ENCODE assay signal across 9 mouse cellular contexts in the genomic region with DNA sequence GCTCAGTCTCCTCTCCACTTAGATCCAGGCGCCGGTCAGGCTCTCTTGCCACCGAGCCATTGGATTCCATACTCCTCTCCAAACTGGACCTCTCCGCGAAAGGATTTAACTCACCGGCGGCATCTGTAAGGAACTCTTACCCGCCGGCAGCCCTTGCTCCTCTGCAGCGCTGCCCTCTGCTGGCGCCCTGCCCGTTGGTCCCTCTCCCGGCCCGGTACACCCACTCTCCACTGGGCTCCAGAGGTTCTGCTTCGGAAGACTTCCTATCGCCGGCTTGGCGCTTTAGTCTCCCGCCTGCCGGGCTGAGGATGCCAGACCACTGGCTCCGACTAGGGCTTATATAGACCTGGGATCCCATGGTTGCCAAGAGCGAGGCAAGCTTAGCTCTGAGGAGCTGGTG. TPM values are rescaled to one million over a fixed set of nuclear protein-coding genes. Genes with fewer than 3 reads are reported as not detected.
DNase-seq lines count a peak whose midpoint lies in the region; ATAC-seq and TF ChIP-seq lines count a peak whose summit lies in the region.
"Had no signal": no experiment of that assay in that cellular context is flagged by ENCODE, and none has a peak within 500 bp of the region (broad histone marks: within the 10 kb centered on the region; RNA-seq: fewer than 3 reads in every experiment).

No protein-coding gene starts in this region.

- no peaks in the 10 kb centered on the region for H3K36me3 ChIP-seq in liver, embryonic 11.5 days (ENCODE audit: control insufficient read depth, insufficient read depth, low read length)
- H3K36me3 ChIP-seq in heart, embryonic 12.5 days: no peaks in the 10 kb centered on the region
- H3K36me3 ChIP-seq in neural tube, embryonic 11.5 days (ENCODE audit: control insufficient read depth, insufficient read depth, low read length): no peaks in the 10 kb centered on the region

- H3K27me3 ChIP-seq in liver, embryonic 11.5 days (replicated peaks; ENCODE audit: control insufficient read depth, insufficient read depth, low read length): peaks cover 100% of the 10 kb centered on the region
- H3K27me3 ChIP-seq in heart, embryonic 12.5 days (replicated peaks): peaks cover 100% of the 10 kb centered on the region
- H3K27me3 ChIP-seq in neural tube, embryonic 11.5 days (ENCODE audit: control insufficient read depth, insufficient read depth, low read length): peaks cover 96% of the 10 kb centered on the region

- 1% methylated on average over 22 of the region's 22 CpGs for WGBS in liver, embryonic 11.5 days
- WGBS in heart, embryonic 12.5 days: 1% methylated on average over 22 of the region's 22 CpGs
- WGBS in neural tube, embryonic 11.5 days: under 1% methylated on average over 22 of the region's 22 CpGs

- no peak for ATAC-seq in liver, embryonic 11.5 days (replicated peaks; ENCODE audit: low FRiP score)
- no peak for ATAC-seq in heart, embryonic 12.5 days (ENCODE audit: insufficient number of reproducible peaks, low FRiP score)
- no peak for ATAC-seq in neural tube, embryonic 11.5 days (ENCODE audit: insufficient read depth, low FRiP score, low TSS enrichment)

- no peak overlapping the region for H3K4me3 ChIP-seq in liver, embryonic 11.5 days (ENCODE audit: low read depth, low read length)
- peak overlapping the region; percentile 18 for H3K4me3 ChIP-seq in heart, embryonic 12.5 days
- peak overlapping the region; percentile 31 for H3K4me3 ChIP-seq in neural tube, embryonic 11.5 days (ENCODE audit: low read depth, low read length)
- H3K4me3 ChIP-seq in left cerebral cortex, adult 2 months: no peak overlapping the region

- no peak overlapping the region for H3K4me2 ChIP-seq in liver, embryonic 11.5 days
- H3K4me2 ChIP-seq in heart, embryonic 12.5 days: peak overlapping the region; percentile 26
- peak overlapping the region; percentile 53 for H3K4me2 ChIP-seq in neural tube, embryonic 11.5 days (ENCODE audit: low read depth)

- intact Hi-C loops in left cerebral cortex, adult 2 months (cut with DNase I): no loop called here

- H3K9ac ChIP-seq in liver, embryonic 11.5 days (ENCODE audit: low read depth, low read length): no peak overlapping the region
- H3K9ac ChIP-seq in heart, embryonic 12.5 days: no peak overlapping the region
- peak overlapping the region; percentile 41 for H3K9ac ChIP-seq in neural tube, embryonic 11.5 days (ENCODE audit: low read length)

- TF ChIP-seq CTCF in left cerebral cortex, adult 2 months (IDR thresholded peaks at IDR 0.05): no peak

- H3K4me1 ChIP-seq in liver, embryonic 11.5 days (replicated peaks; ENCODE audit: control insufficient read depth, insufficient read depth, low read length): peaks cover 4% of the 10 kb centered on the region; the same call in 1 of the 2 replicates
- peaks cover 34% of the 10 kb centered on the region for H3K4me1 ChIP-seq in heart, embryonic 12.5 days (replicated peaks)
- peaks cover 39% of the 10 kb centered on the region for H3K4me1 ChIP-seq in neural tube, embryonic 11.5 days (ENCODE audit: control insufficient read depth, insufficient read depth, low read length)

- no peaks in the 10 kb centered on the region for H3K9me3 ChIP-seq in liver, embryonic 11.5 days (ENCODE audit: control insufficient read depth, low read length)
- H3K9me3 ChIP-seq in heart, embryonic 12.5 days (replicated peaks): no peaks in the 10 kb centered on the region
- H3K9me3 ChIP-seq in neural tube, embryonic 11.5 days (ENCODE audit: control insufficient read depth, low read length): no peaks in the 10 kb centered on the region

- H3K27ac ChIP-seq in liver, embryonic 11.5 days (ENCODE audit: low read depth, low read length): no peak overlapping the region
- H3K27ac ChIP-seq in heart, embryonic 12.5 days (ENCODE audit: poor library complexity, severe bottlenecking): no peak overlapping the region
- peak overlapping the region; percentile 54 for H3K27ac ChIP-seq in neural tube, embryonic 11.5 days (ENCODE audit: low read depth, low read length)
- H3K27ac ChIP-seq in left cerebral cortex, adult 2 months: no peak overlapping the region

- peak; percentile 57 for DNase-seq in liver, embryonic 11.5 days (ENCODE audit: low spot score)
- DNase-seq in liver: no peak
- peak; percentile 25 for DNase-seq in brain, adult 2 months (ENCODE audit: low read depth, low spot score)
- peak; percentile 76 to 80 for DNase-seq in kidney, postnatal 4 days
- DNase-seq in neural tube, embryonic 11.5 days (ENCODE audit: low spot score): peak; percentile 72
- DNase-seq in spleen, postnatal 14 days (ENCODE audit: low spot score in 2 of 2): no peak
- DNase-seq in left cerebral cortex, adult 2 months (ENCODE audit: extremely low spot score in 1 of 2, low spot score in 2 of 2): no peak

RNA-seq across cellular contexts. Expression of gene Prdm12, which starts 2.0 kb away (rescaled TPM):
- 0.07 TPM in 1 of 2 replicates, not detected in the other for polyA plus RNA-seq in liver, embryonic 11.5 days (2014; fragmentation: Nextera tagmentation; extraction: Ambion mirVana)
- polyA plus RNA-seq in heart, embryonic 12.5 days (2016; fragmentation: Nextera tagmentation; extraction: Ambion mirVana): 0.08 TPM in 1 of 2 replicates, not detected in the other
- 16.4 and 23.0 TPM in 2 replicates for polyA plus RNA-seq in neural tube, embryonic 11.5 days (2014; fragmentation: Nextera tagmentation; extraction: Ambion mirVana)
- under 1 TPM; 0.14 to 0.72 TPM for total RNA-seq in left cerebral cortex, adult 2 months (2021)
- total RNA-seq: heart, postnatal 10 days had no signal

RNA-seq across cellular contexts. Expression of gene Exosc2, which starts 32.7 kb away (rescaled TPM):
- polyA plus RNA-seq in liver, embryonic 11.5 days (2014; fragmentation: Nextera tagmentation; extraction: Ambion mirVana): 86.0 and 96.1 TPM in 2 replicates
- 38.2 and 38.4 TPM in 2 replicates for polyA plus RNA-seq in heart, embryonic 12.5 days (2016; fragmentation: Nextera tagmentation; extraction: Ambion mirVana)
- 54.7 and 64.5 TPM in 2 replicates for polyA plus RNA-seq in neural tube, embryonic 11.5 days (2014; fragmentation: Nextera tagmentation; extraction: Ambion mirVana)
- 10 to 100 TPM; 21.3 to 22.8 TPM for total RNA-seq in left cerebral cortex, adult 2 months (2021)

RNA-seq across cellular contexts. Expression of gene Abl1, which starts 50.4 kb away (rescaled TPM):
- 26.7 and 28.9 TPM in 2 replicates for polyA plus RNA-seq in liver, embryonic 11.5 days (2014; fragmentation: Nextera tagmentation; extraction: Ambion mirVana)
- polyA plus RNA-seq in heart, embryonic 12.5 days (2016; fragmentation: Nextera tagmentation; extraction: Ambion mirVana): 41.2 and 41.8 TPM in 2 replicates
- 48.4 and 49.0 TPM in 2 replicates for polyA plus RNA-seq in neural tube, embryonic 11.5 days (2014; fragmentation: Nextera tagmentation; extraction: Ambion mirVana)
- total RNA-seq in left cerebral cortex, adult 2 months (2021): 10 to 100 TPM; 41.0 to 43.2 TPM

Comparison
In these comparisons a context has a peak if more than half of its experiments do, and no peak if none do; other contexts are left out.
1. DNase-seq: peak in liver, embryonic 11.5 days (single experiment), brain, adult 2 months (single experiment), kidney, postnatal 4 days (2 of 2) and neural tube, embryonic 11.5 days (single experiment); none in liver (single experiment), spleen, postnatal 14 days (0 of 2) and left cerebral cortex, adult 2 months (0 of 2).
2. H3K4me3 ChIP-seq: peak in heart, embryonic 12.5 days (single experiment) and neural tube, embryonic 11.5 days (single experiment); none in liver, embryonic 11.5 days (single experiment) and left cerebral cortex, adult 2 months (single experiment).
3. RNA of gene Prdm12, which starts 2.0 kb away (polyA plus RNA-seq): 16.4 to 23.0 TPM in neural tube, embryonic 11.5 days; 0.07 TPM in liver, embryonic 11.5 days and 0.08 TPM in heart, embryonic 12.5 days; every median in the first group is over 10 times any median in the second.